Mouse (Mus musculus) intestine, postnatal 0 days (tissue): Measurements from ENCODE around the gene Tex30. TPM values are rescaled to one million over a fixed set of nuclear protein-coding genes. Genes with fewer than 3 reads are reported as not detected.
"Not testable (repeated sequence)": the region's sequence is repeated elsewhere in the genome, so short reads cannot be mapped to it uniquely, and the experiment has no call there.

Experiments used
- ATAC-seq: fragments of 200-750 bp; cut with Nextera tagmentation; 2 replicates; pipeline ENCODE4 v1.8.0; 2017; ENCODE audit warnings: mild to moderate bottlenecking, moderate TSS enrichment, moderate library complexity
- H3K27ac ChIP-seq: fragments of 300-500 bp; sonication (generic); 2 replicates; pipeline ENCODE4 v1.5.1; 2014; ENCODE audit warnings: mild to moderate bottlenecking, low read depth, low read length, moderate library complexity
- H3K27me3 ChIP-seq: fragments of 300-500 bp; sonication (generic); replicated peaks from 2 replicates; pipeline ENCODE4 v1.6.1; 2014; ENCODE audit warnings: low read length, mixed read lengths; ENCODE audit not compliant: control insufficient read depth, insufficient read depth
- H3K36me3 ChIP-seq: fragments of 300-500 bp; sonication (generic); 2 replicates; pipeline ENCODE4 v1.6.1; 2014; ENCODE audit warnings: mild to moderate bottlenecking, moderate library complexity; ENCODE audit not compliant: control insufficient read depth, insufficient read depth
- H3K4me1 ChIP-seq: fragments of 300-500 bp; sonication (generic); replicated peaks from 2 replicates; pipeline ENCODE4 v1.6.1; 2014; ENCODE audit warnings: antibody characterized with exemption, low read length, mixed read lengths; ENCODE audit not compliant: control insufficient read depth, insufficient read depth
- H3K4me2 ChIP-seq: fragments of 300-500 bp; sonication (generic); replicated peaks from 2 replicates; pipeline ENCODE4 v1.6.1; 2014; ENCODE audit warnings: low read depth, mild to moderate bottlenecking, moderate library complexity
- H3K4me3 ChIP-seq: fragments of 300-500 bp; sonication (generic); 2 replicates; pipeline ENCODE4 v1.5.1; 2014; ENCODE audit warnings: low read depth, low read length
- H3K9ac ChIP-seq: fragments of 300-500 bp; sonication (generic); 2 replicates; pipeline ENCODE4 v1.6.1; 2014; ENCODE audit warnings: mild to moderate bottlenecking, low read depth, low read length
- H3K9me3 ChIP-seq: fragments of 300-500 bp; sonication (generic); 2 replicates; pipeline ENCODE4 v1.6.1; 2016; ENCODE audit warnings: mixed run types; ENCODE audit not compliant: control insufficient read depth
- CTCF ChIP-seq: sonication (generic); IDR thresholded peaks from 2 replicates; pipeline ENCODE4 v1.5.1; 2016; ENCODE audit warnings: low read depth, mild to moderate bottlenecking, control low read depth, antibody characterized with exemption, moderate library complexity
- WGBS: fragments of 180-500 bp; shearing (Covaris S2); extraction: QIAGEN DNeasy Blood & Tissue Kit; methylation state at CpG from one replicate; pipeline ENCODE4 v1.1.7; 2014; 5-methylcytosine and 5-hydroxymethylcytosine counted together
- polyA plus RNA-seq: library from polyadenylated mRNA; unstranded; fragments of >200 nt; fragmentation: Nextera tagmentation; extraction: Ambion mirVana; gene quantifications from 2 replicates; pipeline ENCODE4 v1.2.1, GENCODE M21; 2015

Gene Tex30
- polyA plus RNA-seq, 1 experiment from 2014 or later, result 39.0 TPM

DNA sequence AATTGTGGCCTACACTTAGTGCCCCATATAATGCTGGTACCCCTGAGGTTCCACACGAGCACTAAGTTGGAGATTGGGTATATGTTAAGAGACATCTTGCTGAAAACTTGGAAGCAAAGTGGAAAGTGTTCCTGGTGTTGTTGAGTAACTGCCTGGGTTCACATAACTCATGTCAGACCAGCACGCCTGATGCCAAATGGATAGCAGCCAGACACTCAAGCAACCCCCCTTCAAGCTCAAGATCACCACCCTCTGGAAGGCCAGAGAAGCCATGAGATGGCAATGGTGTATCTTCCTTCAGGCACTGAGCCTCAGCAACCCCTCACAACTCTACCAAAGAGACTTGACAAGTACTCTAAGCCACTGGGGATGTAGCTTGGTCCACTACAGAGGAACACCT lies 55.7 kb downstream of the Tex30 start:
- H3K4me3 ChIP-seq, result no peak overlapping the region
- no peak overlapping the region for H3K4me2 ChIP-seq
- H3K9ac ChIP-seq, result no peak overlapping the region
- no peak for TF ChIP-seq CTCF
- no peaks in the 10 kb centered on the region for H3K4me1 ChIP-seq
- H3K9me3 ChIP-seq, result no peaks in the 10 kb centered on the region
- no peaks in the 10 kb centered on the region for H3K27me3 ChIP-seq
- no peak for ATAC-seq
- H3K27ac ChIP-seq, result no peak overlapping the region
- H3K36me3 ChIP-seq, result no peaks in the 10 kb centered on the region
- 67% methylated on average over 2 of the region's 2 CpGs for WGBS

DNA sequence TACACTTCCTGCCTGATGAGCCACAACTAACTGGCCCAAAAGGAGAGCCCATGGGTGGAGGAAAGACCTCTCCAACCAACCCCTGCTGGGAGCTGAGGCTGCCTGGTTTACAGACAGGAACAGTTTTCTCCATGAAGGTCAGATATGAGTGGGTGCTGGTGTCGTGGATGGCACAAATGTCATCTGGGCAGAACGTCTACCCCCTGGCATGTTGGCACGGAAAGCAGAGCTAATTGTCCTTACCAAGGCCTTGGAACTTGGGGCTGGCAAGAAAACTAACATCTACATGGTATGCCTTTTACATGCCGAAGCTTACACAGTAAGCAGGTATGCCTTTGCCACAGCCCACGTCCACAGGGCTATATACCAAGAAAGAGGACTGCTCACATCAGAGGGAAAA lies 56.6 kb downstream of the Tex30 start:
- H3K9ac ChIP-seq, H3K36me3 ChIP-seq, H3K4me3 ChIP-seq, H3K9me3 ChIP-seq, H3K4me2 ChIP-seq, H3K4me1 ChIP-seq, ATAC-seq, H3K27me3 ChIP-seq, H3K27ac ChIP-seq: not testable (repeated sequence)
- 88% methylated on average over 5 of the region's 5 CpGs for WGBS

DNA sequence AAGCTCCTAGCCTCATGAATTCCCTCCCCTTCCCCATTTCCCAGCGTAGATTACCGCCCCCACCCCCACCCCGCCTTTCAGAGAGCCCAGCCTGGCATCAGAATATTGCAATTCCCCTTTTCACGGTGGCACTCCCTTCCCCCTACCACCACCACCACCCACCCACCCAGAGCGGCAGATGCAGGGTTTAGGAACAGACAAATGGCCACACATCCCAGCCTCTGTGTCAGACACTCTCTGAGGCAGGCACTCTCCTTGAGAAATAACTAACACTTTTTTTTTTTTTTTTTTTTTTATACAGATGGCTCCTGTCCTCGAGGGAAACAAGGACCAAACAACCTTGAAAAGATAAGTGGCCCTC lies 59.7 kb downstream of the Tex30 start:
- 4% methylated on average over 6 of the region's 6 CpGs for WGBS
- peak overlapping the region; percentile 40 for H3K9ac ChIP-seq

DNA sequence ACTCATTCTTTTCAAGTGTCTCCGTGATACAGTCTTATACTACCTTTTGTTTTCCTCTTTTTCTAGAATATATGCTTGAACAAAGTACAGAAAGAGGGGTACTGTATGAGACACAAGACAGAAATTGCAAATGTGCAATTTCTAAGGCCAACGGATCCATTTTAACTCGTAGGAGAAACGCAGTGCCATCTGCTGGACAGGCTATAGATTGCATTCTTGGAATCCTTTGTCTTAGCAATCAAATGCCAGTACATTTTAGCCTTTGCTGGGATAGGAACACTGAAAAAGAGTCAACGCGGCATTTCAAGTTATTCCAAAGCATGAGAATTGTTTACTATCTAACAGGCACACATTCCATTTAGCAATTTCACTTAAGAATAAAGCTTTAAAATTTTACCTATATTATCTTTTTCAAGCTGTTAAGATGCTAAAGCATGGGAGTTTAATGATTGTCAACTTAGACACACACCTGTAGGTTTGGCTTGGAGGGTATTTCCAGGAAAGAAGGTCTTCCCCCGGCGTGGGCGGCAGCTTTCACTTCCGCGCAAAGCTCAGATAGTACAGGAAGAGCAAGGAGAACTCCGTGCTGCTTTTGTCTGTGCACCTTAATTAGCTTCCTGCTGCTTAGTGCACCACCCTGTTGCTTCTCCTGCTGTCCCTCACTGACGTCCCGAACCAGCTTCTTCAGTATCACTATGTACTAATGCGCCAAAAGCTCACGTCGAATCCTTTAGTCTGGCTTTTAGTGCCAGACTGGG lies 60.3 kb downstream of the Tex30 start:
- no peaks in the 10 kb centered on the region for H3K4me1 ChIP-seq
- H3K27ac ChIP-seq, result no peak overlapping the region
- under 1% methylated on average over 17 of the region's 17 CpGs for WGBS
- H3K4me3 ChIP-seq, result peak overlapping the region; percentile 53
- H3K9me3 ChIP-seq, result no peaks in the 10 kb centered on the region
- peak overlapping the region; percentile 40 for H3K9ac ChIP-seq
- H3K36me3 ChIP-seq, result no peaks in the 10 kb centered on the region
- H3K27me3 ChIP-seq, result no peaks in the 10 kb centered on the region
- peak overlapping the region; percentile 83 for H3K4me2 ChIP-seq
- peak; percentile 66; the same call in 1 of the 2 replicates for ATAC-seq
- TF ChIP-seq CTCF, result peak; percentile 90

More for the DNA sequence above, 59.7 kb downstream of the Tex30 start:
- Histone ChIP-seq H3K4me3 (peak overlapping the region; percentile 53), H3K4me2 (peak overlapping the region; percentile 83), H3K27me3 (no peaks in the 10 kb centered on the region), H3K9me3 (no peaks in the 10 kb centered on the region), H3K36me3 (no peaks in the 10 kb centered on the region), H3K27ac (no peak overlapping the region), H3K4me1 (no peaks in the 10 kb centered on the region)
- no peak for ATAC-seq
- no peak for TF ChIP-seq CTCF

Other genes starting within 250 kb of the Tex30 start
- gene Tpp2, start 168.8 kb downstream of the Tex30 start, polyA plus RNA-seq, result 18.8 and 20.5 TPM in 2 replicates
- gene Mettl21c, start 82.4 kb downstream of the Tex30 start, polyA plus RNA-seq, result 0.16 and 0.31 TPM in 2 replicates
- 0.03 TPM in 1 of 2 replicates, not detected in the other for gene Gm8251, start 40.5 kb downstream of the Tex30 start, polyA plus RNA-seq
- 13.2 and 14.7 TPM in 2 replicates for gene Kdelc1, start 16.4 kb upstream of the Tex30 start, polyA plus RNA-seq
- 7.4 and 7.6 TPM in 2 replicates for gene Bivm, start 16.5 kb upstream of the Tex30 start, polyA plus RNA-seq
- 7.6 and 8.7 TPM in 2 replicates for gene Ercc5, start 45.3 kb upstream of the Tex30 start, polyA plus RNA-seq
- gene Mettl21e, start 116.5 kb upstream of the Tex30 start, polyA plus RNA-seq, result not detected in 2 replicates